Mouse (Mus musculus) forebrain, embryonic 14.5 days (tissue): ENCODE measurements around the gene Dhx35. TPM values are rescaled to one million over a fixed set of nuclear protein-coding genes. Genes with fewer than 3 reads are reported as not detected.

Experiments used
- ATAC-seq: fragments of 200-750 bp; cut with Nextera tagmentation; 2 replicates; pipeline ENCODE4 v1.8.0; 2017; ENCODE audit warnings: mild to moderate bottlenecking, moderate library complexity
- DNase-seq: peaks from one replicate; pipeline ENCODE4 v3.0.0-alpha.2; 2015; ENCODE audit warnings: low spot score
- H3K27ac ChIP-seq: fragments of 300-500 bp; sonication (generic); 2 replicates; pipeline ENCODE4 v1.5.1; 2014; ENCODE audit warnings: low read depth, mild to moderate bottlenecking, control low read depth, low read length, moderate library complexity
- H3K27me3 ChIP-seq: fragments of 300-500 bp; sonication (generic); replicated peaks from 2 replicates; pipeline ENCODE4 v1.6.1; 2014; ENCODE audit warnings: low read length, control low read depth, mixed read lengths; ENCODE audit not compliant: control insufficient read depth, insufficient read depth
- H3K36me3 ChIP-seq: fragments of 300-500 bp; sonication (generic); 2 replicates; pipeline ENCODE4 v1.6.1; 2014; ENCODE audit warnings: low read length, control low read depth; ENCODE audit not compliant: control insufficient read depth, insufficient read depth
- H3K4me1 ChIP-seq: fragments of 300-500 bp; sonication (generic); 2 replicates; pipeline ENCODE4 v1.6.1; 2014; ENCODE audit warnings: antibody characterized with exemption, low read length, control low read depth; ENCODE audit not compliant: control insufficient read depth, insufficient read depth
- H3K4me2 ChIP-seq: fragments of 300-500 bp; sonication (generic); 2 replicates; pipeline ENCODE4 v1.6.1; 2014; ENCODE audit warnings: mild to moderate bottlenecking, control low read depth, low read length
- H3K4me3 ChIP-seq: fragments of 300-500 bp; sonication (generic); 2 replicates; pipeline ENCODE4 v1.5.1; 2014; ENCODE audit warnings: low read depth, low read length, control low read depth
- H3K9ac ChIP-seq: fragments of 300-500 bp; sonication (generic); 2 replicates; pipeline ENCODE4 v1.6.1; 2014; ENCODE audit warnings: mild to moderate bottlenecking, low read length, control low read depth, moderate library complexity
- H3K9me3 ChIP-seq: fragments of 300-500 bp; sonication (generic); replicated peaks from 2 replicates; pipeline ENCODE4 v1.6.1; 2016; ENCODE audit warnings: low read length, control low read depth, mixed read lengths; ENCODE audit not compliant: control insufficient read depth
- WGBS: fragments of 180-500 bp; shearing (Covaris S2); extraction: QIAGEN DNeasy Blood & Tissue Kit; methylation state at CpG from one replicate; pipeline ENCODE4 v1.1.7; 2014; 5-methylcytosine and 5-hydroxymethylcytosine counted together
- polyA plus RNA-seq: library from polyadenylated mRNA; unstranded; fragments of >200 nt; fragmentation: Nextera tagmentation; extraction: Ambion mirVana; gene quantifications from 2 replicates; pipeline ENCODE4 v1.2.1, GENCODE M21; 2014

Dhx35 gene
- polyA plus RNA-seq, 1 experiment from 2014 or later, result 16.1 TPM

- Histone ChIP-seq H3K9ac (no peak overlapping the region), H3K4me1 (no peaks in the 10 kb centered on the region), H3K4me3 (no peak overlapping the region), H3K27me3 (no peaks in the 10 kb centered on the region), H3K36me3 (peaks cover 35% of the 10 kb centered on the region), H3K27ac (no peak overlapping the region), H3K9me3 (no peaks in the 10 kb centered on the region), H3K4me2 (no peak overlapping the region)
- no peak for ATAC-seq
- WGBS, result 39% methylated on average over 2 of the region's 2 CpGs
- peak; percentile 70 for DNase-seq
Observed at GRCm38 (mm10) chr2:158852579-158852978, 58.0 kb downstream of the Dhx35 start.

GRCm38 (mm10) chr2:158856896-158857499 is 62.4 kb downstream of the Dhx35 start:
- no peak overlapping the region for H3K9ac ChIP-seq
- H3K27ac ChIP-seq, result no peak overlapping the region
- ATAC-seq (no peak), DNase-seq (no peak)
- H3K36me3 ChIP-seq, result peaks cover 20% of the 10 kb centered on the region
- WGBS, result 92% methylated on average over 10 of the region's 10 CpGs
- no peaks in the 10 kb centered on the region for H3K4me1 ChIP-seq
- H3K4me2 ChIP-seq, result no peak overlapping the region
- no peaks in the 10 kb centered on the region for H3K9me3 ChIP-seq
- H3K27me3 ChIP-seq, result no peaks in the 10 kb centered on the region
- no peak overlapping the region for H3K4me3 ChIP-seq

- H3K27me3 ChIP-seq, result no peaks in the 10 kb centered on the region
- no peak overlapping the region for H3K4me2 ChIP-seq
- no peaks in the 10 kb centered on the region for H3K9me3 ChIP-seq
- WGBS, result 91% methylated on average over 15 of the region's 15 CpGs
- H3K9ac ChIP-seq, result no peak overlapping the region
- H3K27ac ChIP-seq, result no peak overlapping the region
- no peak for ATAC-seq
- H3K36me3 ChIP-seq, result peaks cover 19% of the 10 kb centered on the region
- H3K4me3 ChIP-seq, result no peak overlapping the region
- no peaks in the 10 kb centered on the region for H3K4me1 ChIP-seq
- no peak for DNase-seq
Observed at GRCm38 (mm10) chr2:158857579-158857978, 63.0 kb downstream of the Dhx35 start.

GRCm38 (mm10) chr2:158861115-158861514 is 66.5 kb downstream of the Dhx35 start:
- DNase-seq, result no peak
- 85% methylated on average over 2 of the region's 2 CpGs for WGBS
- Histone ChIP-seq H3K9ac (no peak overlapping the region), H3K36me3 (peaks cover 18% of the 10 kb centered on the region), H3K27me3 (no peaks in the 10 kb centered on the region), H3K27ac (no peak overlapping the region), H3K4me3 (no peak overlapping the region), H3K4me1 (no peaks in the 10 kb centered on the region), H3K9me3 (no peaks in the 10 kb centered on the region), H3K4me2 (no peak overlapping the region)
- ATAC-seq, result no peak

GRCm38 (mm10) chr2:158863341-158864125 is 68.9 kb downstream of the Dhx35 start:
- no peak overlapping the region for H3K27ac ChIP-seq
- no peaks in the 10 kb centered on the region for H3K9me3 ChIP-seq
- no peaks in the 10 kb centered on the region for H3K36me3 ChIP-seq
- ATAC-seq, result peak; percentile 70
- no peak overlapping the region for H3K4me2 ChIP-seq
- H3K9ac ChIP-seq, result no peak overlapping the region
- peak; percentile 91 for DNase-seq
- no peaks in the 10 kb centered on the region for H3K4me1 ChIP-seq
- WGBS, result 60% methylated on average over 11 of the region's 11 CpGs
- no peak overlapping the region for H3K4me3 ChIP-seq
- no peaks in the 10 kb centered on the region for H3K27me3 ChIP-seq

- Histone ChIP-seq H3K9me3 (no peaks in the 10 kb centered on the region), H3K36me3 (no peaks in the 10 kb centered on the region), H3K27me3 (no peaks in the 10 kb centered on the region), H3K4me3 (no peak overlapping the region), H3K4me1 (no peaks in the 10 kb centered on the region), H3K9ac (no peak overlapping the region), H3K4me2 (no peak overlapping the region), H3K27ac (no peak overlapping the region)
- DNase-seq (no peak), ATAC-seq (peak; percentile 38; the same call in 1 of the 2 replicates)
- 87% methylated on average over 4 of the region's 4 CpGs for WGBS
Observed at GRCm38 (mm10) chr2:158864126-158864458, 69.5 kb downstream of the Dhx35 start.

GRCm38 (mm10) chr2:158865358-158865757 is 70.8 kb downstream of the Dhx35 start:
- Histone ChIP-seq H3K27ac (no peak overlapping the region), H3K9me3 (no peaks in the 10 kb centered on the region), H3K4me1 (no peaks in the 10 kb centered on the region), H3K27me3 (no peaks in the 10 kb centered on the region), H3K9ac (no peak overlapping the region), H3K4me3 (no peak overlapping the region), H3K36me3 (no peaks in the 10 kb centered on the region), H3K4me2 (no peak overlapping the region)
- DNase-seq, result peak; percentile 82
- peak; percentile 60 for ATAC-seq
- 29% methylated on average over 10 of the region's 10 CpGs for WGBS

- no peaks in the 10 kb centered on the region for H3K36me3 ChIP-seq
- no peak overlapping the region for H3K4me2 ChIP-seq
- DNase-seq (peak; percentile 35), ATAC-seq (no peak)
- H3K4me3 ChIP-seq, result no peak overlapping the region
- H3K9ac ChIP-seq, result no peak overlapping the region
- 49% methylated on average over 6 of the region's 6 CpGs for WGBS
- no peaks in the 10 kb centered on the region for H3K9me3 ChIP-seq
- H3K4me1 ChIP-seq, result no peaks in the 10 kb centered on the region
- H3K27ac ChIP-seq, result no peak overlapping the region
- H3K27me3 ChIP-seq, result no peaks in the 10 kb centered on the region
Observed at GRCm38 (mm10) chr2:158886571-158886970, 92.0 kb downstream of the Dhx35 start.

- no peaks in the 10 kb centered on the region for H3K27me3 ChIP-seq
- H3K27ac ChIP-seq, result no peak overlapping the region
- peak; percentile 60; the same call in 1 of the 2 replicates for ATAC-seq
Observed at GRCm38 (mm10) chr2:158888531-158888930, 93.9 kb downstream of the Dhx35 start.

More at GRCm38 (mm10) chr2:158888531-158888930, 93.9 kb downstream of the Dhx35 start:
- H3K4me3 ChIP-seq, result no peak overlapping the region
- H3K9me3 ChIP-seq, result no peaks in the 10 kb centered on the region
- no peak overlapping the region for H3K4me2 ChIP-seq
- no peaks in the 10 kb centered on the region for H3K36me3 ChIP-seq
- WGBS, result 78% methylated on average over 5 of the region's 5 CpGs
- H3K9ac ChIP-seq, result no peak overlapping the region
- no peaks in the 10 kb centered on the region for H3K4me1 ChIP-seq
- DNase-seq, result peak; percentile 71
